Mouse (Mus musculus): ENCODE measurements around the gene Gm43517. TPM values are rescaled to one million over a fixed set of nuclear protein-coding genes. Genes with fewer than 3 reads are reported as not detected.

The Gm43517 gene
- not detected in 2 replicates for polyA plus RNA-seq (2012; rRNA removed)

DNA sequence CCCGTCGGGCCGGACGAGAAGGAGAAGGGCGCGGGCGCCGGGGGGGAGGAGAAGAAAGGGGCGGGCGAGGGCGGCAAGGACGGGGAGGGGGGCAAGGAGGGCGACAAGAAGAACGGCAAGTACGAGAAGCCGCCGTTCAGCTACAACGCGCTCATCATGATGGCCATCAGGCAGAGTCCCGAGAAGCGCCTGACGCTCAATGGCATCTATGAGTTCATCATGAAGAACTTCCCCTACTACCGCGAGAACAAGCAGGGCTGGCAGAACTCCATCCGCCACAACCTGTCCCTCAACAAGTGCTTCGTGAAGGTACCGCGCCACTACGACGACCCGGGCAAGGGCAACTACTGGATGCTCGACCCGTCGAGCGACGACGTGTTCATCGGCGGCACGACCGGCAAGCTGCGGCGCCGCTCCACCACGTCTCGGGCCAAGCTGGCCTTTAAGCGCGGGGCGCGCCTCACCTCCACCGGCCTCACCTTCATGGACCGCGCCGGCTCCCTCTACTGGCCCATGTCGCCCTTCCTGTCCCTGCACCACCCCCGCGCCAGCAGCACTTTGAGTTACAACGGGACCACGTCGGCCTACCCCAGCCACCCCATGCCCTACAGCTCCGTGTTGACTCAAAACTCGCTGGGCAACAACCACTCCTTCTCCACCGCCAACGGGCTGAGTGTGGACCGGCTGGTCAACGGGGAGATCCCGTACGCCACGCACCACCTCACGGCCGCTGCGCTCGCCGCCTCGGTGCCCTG, at the start of gene Gm43517:
TSS of gene Gm43517 (plus strand) at position 299 of the 755 bp plus-strand sequence.
- DNase-seq (ENCODE audit: low read depth, low spot score) = no peak
- WGBS = 5% methylated on average over 75 of the region's 75 CpGs

DNA sequence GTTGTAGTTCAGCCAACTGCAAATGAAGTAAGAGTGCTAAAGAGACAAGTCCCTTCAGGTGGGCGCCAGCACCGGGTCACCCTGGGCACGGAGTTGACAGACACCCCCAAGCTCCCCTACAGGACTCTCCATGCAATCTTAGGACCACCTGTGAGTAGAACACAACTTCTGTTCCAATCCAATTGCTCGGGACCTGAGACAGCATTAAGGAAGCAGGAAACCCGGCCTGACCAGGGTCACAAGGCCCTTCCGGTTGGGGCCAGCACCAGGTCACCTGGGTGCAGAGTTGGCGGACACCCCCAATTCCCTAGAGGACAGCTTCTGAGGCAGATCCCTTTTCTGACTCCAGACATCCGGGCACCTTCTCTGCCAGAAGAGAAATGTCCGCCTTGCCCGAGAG, 35.3 kb upstream of the Gm43517 start:
- 86% methylated on average over 10 of the region's 10 CpGs for WGBS

DNA sequence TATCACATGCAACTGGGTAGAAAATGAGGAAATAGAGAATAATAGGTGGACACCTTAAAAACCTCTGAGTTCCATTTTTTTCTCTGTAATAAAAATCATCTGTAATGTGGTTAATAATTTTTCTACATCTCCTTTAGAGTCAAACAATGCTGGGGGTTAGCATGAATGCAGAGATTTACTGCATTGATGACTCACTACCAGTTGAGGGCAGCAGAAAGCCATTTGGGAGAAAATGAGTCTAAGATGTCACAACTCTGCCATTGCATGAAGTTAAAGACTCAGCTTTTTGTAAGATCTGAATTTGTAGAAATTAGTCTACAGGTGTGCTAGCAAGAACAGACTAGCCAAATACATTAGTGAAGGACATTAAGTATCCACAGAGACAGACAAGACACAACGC, 16.0 kb upstream of the Gm43517 start:
- DNase-seq (ENCODE audit: low read depth, low spot score) = no peak
- 46% methylated on average over 1 of the region's 1 CpGs for WGBS

More for the DNA sequence above, 35.3 kb upstream of the Gm43517 start:
- no peak for DNase-seq (ENCODE audit: low read depth, low spot score)

DNA sequence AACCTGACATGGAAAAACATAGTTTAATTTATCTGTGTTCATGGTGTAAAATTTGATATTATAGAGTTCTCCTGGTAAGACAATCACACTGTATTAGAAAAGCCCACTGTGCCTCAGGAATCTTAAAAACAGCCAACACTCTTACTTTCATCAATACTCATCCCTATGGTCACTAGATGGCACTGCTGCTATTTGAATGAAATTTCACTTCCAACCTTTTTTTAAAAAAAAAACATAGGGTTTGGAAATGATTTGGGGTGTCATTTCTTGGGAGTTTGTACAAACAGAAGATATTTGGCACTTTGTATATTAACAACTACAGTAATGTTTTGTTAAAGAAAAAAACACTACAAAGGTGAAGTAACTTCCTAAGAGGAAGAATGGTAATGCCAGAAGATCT, 12.8 kb upstream of the Gm43517 start:
- DNase-seq (ENCODE audit: low read depth, low spot score) = no peak

DNA sequence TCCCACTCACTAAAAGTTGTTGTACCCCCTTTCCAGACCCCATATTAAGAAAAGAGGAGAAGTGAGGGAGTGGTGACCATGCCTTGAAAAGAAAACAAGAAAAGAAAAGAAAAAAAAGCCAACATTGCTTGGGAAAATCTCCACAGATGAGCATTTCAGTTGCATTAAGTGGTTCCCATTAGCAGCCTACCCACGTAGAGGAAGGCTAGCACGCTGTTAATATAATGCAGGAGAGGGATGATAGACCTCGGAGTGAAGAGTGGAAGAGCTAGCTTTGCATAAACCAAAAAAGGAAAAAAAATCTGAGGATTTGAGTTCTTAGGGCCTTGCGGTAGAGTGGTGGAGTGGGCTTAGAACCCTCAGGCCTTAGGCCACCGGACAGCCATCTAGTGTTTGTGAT, 11.8 kb upstream of the Gm43517 start:
- WGBS = 13% methylated on average over 5 of the region's 5 CpGs
- DNase-seq (ENCODE audit: low read depth, low spot score) = no peak

DNA sequence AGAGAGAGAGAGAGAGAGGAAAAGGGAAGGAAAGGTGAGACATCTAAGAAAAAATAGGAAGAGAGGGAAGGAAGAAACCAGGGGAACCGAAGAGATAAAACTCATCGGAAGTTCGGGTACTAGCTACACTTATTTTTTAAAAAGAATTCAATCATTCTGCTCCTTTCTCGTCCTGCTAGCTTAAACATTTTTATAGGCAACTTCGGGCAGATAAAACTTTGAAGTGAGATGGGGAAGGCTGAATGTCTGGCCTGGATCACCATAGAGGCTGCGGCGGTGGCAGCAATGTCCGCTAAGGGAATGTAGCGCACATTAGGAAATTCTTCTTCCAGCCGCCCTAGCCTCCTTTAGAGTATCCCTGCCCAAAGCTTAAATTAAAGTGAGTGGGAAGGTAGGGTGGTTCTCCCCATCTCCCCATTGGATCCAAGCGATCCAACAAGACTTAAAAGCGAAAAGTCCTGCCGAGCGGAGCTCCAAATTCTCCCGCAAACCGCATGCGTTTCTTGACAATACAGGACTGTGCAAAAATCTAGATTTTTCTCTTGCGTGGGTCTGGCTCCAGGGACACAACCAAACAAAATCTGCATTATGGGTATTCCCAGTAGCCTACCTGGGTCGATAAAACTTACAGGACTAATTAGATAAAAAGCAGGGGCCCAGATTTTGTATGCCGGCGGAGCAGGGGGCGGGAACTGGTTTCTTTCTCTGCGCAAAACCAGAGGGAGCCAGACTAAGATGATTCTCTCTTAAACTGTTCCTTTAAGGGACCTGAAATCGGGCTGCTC, 11.0 kb upstream of the Gm43517 start:
- no peak for DNase-seq (ENCODE audit: low read depth, low spot score)
- 6% methylated on average over 24 of the region's 24 CpGs for WGBS

DNA sequence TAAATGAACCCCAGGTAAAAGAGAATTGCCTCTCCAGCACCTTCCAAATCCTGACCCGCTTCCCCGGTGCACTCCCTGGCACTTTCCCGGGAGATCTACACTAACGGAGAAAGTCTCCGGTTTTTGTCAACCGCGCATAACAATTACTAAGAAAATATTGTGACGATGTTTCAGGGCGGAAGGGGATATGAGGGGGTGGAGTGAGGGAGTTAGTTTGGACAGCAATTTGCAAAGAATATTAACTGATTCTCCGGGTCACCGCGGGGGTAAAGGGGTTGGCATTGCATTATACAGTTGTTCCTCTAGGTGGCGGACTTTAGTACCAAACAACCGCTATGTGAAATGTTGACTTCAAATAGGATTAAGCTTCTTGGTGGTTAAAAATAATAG, 10.4 kb upstream of the Gm43517 start:
- 2% methylated on average over 14 of the region's 14 CpGs for WGBS
- no peak for DNase-seq (ENCODE audit: low read depth, low spot score)

DNA sequence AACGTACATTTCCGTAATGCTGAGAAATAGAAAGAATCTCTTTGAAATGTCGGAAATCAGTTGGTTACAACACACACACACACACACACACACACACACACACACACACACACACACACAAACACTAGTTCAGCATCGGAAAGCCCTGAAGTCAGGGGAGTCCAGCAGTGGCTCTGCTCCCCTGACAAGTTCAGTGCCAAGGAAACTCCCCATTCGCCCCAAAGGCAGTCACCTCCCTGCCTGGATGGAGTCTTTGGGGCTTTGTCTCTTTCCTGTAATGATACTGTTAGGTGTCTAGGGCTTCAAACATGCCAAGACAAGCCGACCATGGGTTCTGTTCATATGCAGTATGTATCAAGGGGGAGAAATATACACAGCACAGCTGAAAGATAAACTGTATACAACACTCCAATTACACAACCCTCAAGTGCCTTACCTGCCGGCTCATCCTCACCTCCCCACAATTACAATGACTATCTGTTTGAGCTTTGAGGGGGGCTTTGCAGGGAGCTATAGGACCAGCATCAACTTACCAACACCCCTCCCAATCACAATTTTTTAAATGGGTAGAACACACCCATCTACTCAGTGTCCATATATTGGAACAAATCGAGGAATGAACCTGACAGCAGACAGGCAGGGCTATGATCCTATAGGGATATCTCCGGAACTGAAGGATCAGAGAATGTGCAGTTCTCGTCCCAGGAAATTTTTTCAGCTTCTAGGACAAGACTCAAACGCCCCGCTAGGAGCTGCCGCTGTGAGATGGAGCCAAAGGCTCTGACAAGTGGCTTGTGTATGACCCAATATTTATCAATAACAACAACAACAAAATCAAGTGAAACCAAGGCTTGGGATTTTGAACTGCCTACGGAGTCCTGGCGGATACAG, 9.3 kb upstream of the Gm43517 start:
- 6% methylated on average over 15 of the region's 15 CpGs for WGBS
- DNase-seq (ENCODE audit: low read depth, low spot score) = no peak

DNA sequence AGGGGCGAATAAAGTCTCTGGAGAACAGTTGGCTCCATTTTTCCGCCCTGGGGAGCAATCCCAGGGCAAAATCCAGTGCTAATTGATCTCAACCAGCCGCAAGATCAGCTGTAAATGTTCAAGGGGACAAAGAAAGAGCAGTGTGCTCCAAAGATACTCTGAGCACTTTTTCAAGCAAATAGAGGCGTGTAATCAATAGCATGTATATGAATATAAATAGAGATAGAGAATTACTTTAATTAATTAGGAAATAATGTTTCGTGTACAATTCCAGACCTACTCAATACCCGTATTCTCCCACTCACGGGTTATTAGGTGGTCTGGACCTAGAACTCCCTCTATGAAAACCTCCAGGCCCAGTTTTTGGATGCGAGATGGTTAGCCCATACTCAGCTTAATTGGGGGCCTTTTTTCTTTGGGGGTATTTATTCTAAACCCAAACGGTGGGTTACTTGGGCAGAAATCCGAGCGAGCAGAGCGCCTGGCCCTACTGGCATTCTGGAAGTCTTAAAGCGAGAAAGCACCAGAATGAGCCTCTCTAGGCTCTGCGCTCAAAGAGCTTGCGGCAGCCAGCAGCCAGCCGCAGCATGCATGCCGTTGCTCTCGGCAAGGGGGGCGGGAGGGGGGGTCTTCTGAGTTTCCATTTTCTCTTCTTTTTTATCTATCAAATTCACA, 8.5 kb upstream of the Gm43517 start:
- DNase-seq (ENCODE audit: low read depth, low spot score) = no peak

DNA sequence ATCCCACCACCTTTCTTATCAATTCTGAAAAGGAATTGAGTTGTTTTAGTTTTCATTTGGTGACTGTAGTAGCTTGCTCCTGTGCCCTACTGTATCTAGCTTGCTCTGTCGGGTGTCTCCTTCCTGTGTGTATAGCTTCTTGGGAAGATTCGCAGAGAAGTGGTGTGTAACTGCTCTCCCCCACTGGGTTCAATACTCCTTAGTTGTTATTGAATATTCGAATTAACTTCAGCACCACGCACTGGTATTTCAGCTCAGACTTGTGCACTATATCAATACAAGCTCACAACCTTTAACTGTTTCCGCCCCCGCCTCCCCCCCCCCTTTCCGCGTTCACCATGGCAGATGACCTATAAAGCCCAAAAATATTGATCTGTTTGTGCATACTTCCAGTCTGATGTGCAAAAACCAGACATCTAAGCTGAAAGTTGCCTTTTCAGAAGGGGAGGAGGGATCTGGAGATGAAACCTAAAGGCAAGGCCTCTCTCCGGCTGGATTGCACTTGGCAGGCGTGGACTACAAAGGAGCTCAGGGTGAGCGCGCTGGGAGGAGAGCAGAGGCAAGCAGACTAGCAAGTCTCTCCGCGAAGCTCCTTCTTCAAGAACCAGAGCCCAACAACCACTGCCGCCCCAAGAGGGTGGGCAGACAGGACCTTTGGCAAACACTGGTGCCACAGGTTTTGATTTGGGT, 7.5 kb upstream of the Gm43517 start:
- no peak for DNase-seq (ENCODE audit: low read depth, low spot score)
- WGBS = 4% methylated on average over 15 of the region's 15 CpGs

More for the DNA sequence above, 8.5 kb upstream of the Gm43517 start:
- 6% methylated on average over 19 of the region's 19 CpGs for WGBS

DNA sequence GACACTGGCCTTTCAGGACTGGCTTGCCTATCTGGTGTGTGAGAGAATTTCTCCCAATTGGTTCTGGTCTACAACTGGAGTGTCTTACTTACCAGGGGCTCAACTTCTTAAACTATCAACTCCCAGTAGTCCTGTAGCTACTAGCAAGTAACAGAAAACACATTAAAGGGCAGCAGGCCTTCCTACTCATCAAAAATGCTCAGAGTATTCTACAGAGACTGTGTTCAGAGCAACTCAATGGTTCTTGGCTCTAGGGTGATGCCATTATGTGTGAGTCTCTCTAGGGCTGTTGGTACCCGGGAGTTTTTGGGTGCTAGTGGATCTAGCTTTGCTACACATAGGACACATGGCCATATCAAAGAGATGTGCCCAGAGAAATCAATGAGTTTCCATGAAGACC, 6.1 kb upstream of the Gm43517 start:
- DNase-seq (ENCODE audit: low read depth, low spot score) = no peak
- 0% methylated on average over 1 of the region's 1 CpGs for WGBS

DNA sequence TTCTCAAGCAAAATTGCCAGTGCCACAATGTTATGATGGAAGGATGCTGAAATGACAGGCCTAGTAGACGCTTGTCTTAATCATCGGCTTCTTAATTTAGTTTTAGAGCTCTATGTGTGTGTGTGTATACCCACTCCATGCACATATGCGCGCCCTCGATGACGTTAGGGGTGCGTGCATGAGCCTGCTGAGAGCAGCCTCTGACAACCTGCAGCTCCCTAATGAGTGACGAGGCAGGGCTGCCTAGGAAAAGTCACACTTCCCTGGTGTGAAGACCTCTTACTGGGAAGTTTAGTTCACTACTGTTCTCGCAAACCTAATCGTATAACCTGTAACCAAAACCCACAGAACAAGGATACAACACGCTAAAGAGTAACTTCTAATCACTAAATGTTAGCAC, 5.5 kb upstream of the Gm43517 start:
- DNase-seq (ENCODE audit: low read depth, low spot score) = no peak
- WGBS = 8% methylated on average over 11 of the region's 11 CpGs

DNA sequence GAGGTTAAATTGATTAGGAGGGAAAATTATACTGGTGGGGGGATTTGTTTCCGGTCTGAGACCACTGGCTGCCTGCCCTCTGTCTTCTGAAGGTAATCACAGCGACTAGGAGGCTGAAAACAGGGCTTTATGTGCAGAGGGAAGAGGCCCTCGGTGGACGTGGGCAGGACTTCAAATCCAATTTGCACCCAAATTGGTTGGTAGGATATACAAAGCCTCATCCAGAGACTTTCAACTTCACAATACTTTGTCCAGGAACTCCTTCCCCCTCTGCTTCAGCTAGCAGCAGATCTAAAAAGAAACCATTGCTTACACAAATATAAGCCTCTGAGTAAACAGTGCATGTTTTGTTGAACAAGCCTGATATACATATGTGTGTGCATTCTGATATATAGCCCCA, 4.5 kb upstream of the Gm43517 start:
- DNase-seq (ENCODE audit: low read depth, low spot score) = no peak
- 5% methylated on average over 4 of the region's 4 CpGs for WGBS

DNA sequence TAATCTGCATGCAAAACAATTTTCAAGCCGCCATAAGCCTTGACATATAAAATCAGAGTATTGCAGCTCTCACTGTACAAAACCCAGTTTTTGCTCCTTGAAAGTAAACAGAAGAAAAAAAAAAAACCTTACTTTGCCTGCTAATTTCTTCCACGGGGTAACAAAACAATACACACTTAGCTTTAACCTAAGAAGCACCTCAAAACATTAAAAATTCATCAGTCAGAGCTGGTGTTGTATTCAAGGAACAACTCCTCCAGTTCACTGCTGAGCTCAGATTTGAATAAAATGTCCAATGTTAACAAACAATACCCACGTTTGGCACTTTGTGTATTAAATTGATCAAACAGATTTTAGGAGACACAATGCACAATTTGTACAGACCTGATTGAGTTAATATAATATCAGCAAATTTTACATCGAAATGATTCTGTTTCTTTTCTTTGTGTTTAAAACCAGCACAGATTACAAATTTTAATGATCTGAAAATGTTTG, 3.9 kb upstream of the Gm43517 start:
- 7% methylated on average over 4 of the region's 4 CpGs for WGBS
- DNase-seq (ENCODE audit: low read depth, low spot score) = no peak

DNA sequence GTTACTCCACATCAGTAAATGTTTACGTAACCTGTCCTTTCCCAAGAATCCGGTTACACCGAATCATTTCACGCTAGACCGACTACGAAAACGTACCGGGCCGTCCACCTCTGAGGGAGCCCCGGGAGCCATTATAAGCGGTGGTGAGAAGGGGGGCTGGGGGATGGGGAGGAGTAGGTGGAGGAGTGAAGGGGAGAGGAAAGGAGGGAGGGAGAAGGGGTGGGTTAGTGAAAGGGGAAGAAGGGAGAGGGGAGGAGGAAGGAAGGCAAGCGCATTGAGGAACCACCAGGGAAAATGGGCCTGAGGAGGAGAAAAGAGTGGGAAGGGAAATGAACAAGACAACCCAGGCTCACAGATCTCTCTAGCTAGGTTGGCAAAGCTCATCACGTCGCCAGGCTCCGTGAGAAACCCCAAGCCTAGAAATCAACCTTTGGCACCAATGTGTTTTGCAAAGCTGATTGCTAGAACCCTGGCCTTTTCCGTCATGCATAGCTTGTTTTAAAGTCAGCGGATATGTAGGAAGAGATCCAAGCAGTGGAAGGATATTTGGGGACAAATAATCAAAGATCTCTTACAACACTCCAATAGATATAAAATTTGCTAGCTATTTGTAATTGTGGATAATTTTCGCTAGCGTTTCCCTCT, 3.1 kb upstream of the Gm43517 start:
- WGBS = 5% methylated on average over 19 of the region's 19 CpGs
- DNase-seq (ENCODE audit: low read depth, low spot score) = no peak

DNA sequence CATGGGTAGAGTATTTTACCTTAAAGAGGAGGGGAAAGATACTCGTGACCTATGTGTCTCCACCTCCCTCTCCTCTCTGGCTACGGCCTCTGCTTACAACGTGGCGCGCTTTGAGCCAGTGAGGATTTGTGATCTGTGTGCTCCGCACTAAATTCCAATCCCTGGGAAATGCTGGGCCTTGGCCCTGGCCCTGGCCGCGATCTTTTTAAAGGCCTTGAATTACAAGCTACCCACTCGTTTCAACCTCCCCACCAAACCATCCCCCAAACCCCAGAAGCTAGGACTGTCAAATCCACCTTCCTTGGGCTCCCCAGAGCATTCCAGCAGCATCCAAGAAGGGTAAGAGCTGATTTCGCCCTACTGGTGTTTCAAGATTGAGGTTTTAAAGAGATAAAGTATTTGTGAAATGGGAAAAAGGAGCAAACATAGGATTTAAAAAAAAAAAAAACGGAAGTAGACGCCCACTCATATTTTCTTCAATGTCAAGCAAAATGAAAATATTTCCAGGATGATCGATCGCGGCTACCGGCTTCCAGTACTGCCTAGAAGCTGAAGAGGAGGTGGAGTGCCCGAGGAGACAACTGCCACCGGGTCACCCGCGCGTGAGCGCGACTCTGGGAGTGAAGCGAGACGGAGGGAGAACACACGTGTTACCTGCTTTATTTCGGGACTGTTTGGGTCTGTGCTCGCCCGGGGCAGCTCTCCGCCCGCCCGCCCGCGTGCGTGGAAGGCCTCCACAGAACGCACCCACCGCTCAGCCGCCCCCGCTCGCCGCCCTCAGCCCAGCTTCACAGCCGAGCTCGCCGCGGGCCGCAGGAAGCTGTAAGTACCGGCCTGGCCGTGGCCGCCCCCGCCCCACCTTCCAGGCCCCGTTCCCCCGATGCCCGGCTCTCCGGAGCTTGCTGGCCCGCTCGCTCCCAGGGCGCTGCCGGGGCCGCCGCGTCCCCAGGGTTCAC, 2.1 kb upstream of the Gm43517 start, which contains the start of gene Foxg1:
TSS of gene Foxg1 (plus strand) at position 96 of the 956 bp plus-strand sequence.
- DNase-seq (ENCODE audit: low read depth, low spot score) = no peak
- 3% methylated on average over 60 of the region's 61 CpGs for WGBS

DNA sequence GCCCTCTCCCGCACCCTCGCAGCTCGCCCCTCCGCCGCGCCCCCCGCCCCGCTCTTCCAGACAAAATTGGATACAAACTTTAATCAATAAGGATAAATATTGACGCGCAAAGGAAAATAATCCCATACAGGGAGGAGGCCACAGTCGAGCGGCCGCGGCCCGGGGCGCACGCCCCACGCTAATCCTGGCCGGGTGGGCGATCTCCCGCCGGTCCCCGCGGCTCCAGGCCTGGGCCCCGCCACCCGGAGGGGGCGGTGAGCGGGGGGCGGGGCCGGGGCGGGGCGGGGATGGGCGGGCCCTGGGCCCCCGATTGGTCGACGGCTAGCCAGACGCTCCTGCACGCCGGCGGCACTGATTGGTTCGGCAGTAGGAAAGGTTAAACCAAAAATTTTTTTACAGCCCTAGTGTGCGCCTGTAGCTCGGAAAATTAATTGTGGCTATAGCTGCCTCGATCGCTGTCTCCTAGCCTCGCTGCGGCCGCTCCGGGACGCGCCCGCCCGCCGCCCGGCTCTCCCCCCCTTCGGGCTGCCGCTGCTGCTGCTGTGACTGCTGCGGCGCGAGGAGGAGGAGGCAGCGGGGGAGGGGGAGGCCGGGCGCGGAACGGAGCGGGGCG, 1.3 kb upstream of the Gm43517 start:
- 4% methylated on average over 56 of the region's 67 CpGs for WGBS
- no peak for DNase-seq (ENCODE audit: low read depth, low spot score)

Measured in large intestine, adult 2 months (tissue).